Mouse (Mus musculus): ENCODE measurements around the gene Epb41l2. TPM values are rescaled to one million over a fixed set of nuclear protein-coding genes. Genes with fewer than 3 reads are reported as not detected.

Gene Epb41l2
- polyA plus RNA-seq, 1 experiment from 2014 or later = 101 TPM

GRCm38 (mm10) chr10:25499323-25500071 is 139.9 kb downstream of the Epb41l2 start:
- Histone ChIP-seq H3K36me3 (ENCODE audit: inconsistent target) (peaks cover 23% of the 10 kb centered on the region), H3K27ac (no peak overlapping the region), H3K4me3 (ENCODE audit: inconsistent target) (no peak overlapping the region), H3K79me2 (ENCODE audit: inconsistent target) (no peaks in the 10 kb centered on the region)
- WGBS (ENCODE audit: missing documents) = 89% methylated on average over 10 of the region's 10 CpGs

GRCm38 (mm10) chr10:25503250-25503649 is 143.7 kb downstream of the Epb41l2 start:
- peaks cover 40% of the 10 kb centered on the region for H3K36me3 ChIP-seq (ENCODE audit: inconsistent target)
- no peak overlapping the region for H3K4me3 ChIP-seq (ENCODE audit: inconsistent target)
- WGBS (ENCODE audit: missing documents) = 100% methylated on average over 5 of the region's 5 CpGs
- no peak overlapping the region for H3K27ac ChIP-seq
- H3K79me2 ChIP-seq (ENCODE audit: inconsistent target) = no peaks in the 10 kb centered on the region

- WGBS (ENCODE audit: missing documents) = 90% methylated on average over 1 of the region's 1 CpGs
These were observed 154.2 kb downstream of the Epb41l2 start for GRCm38 (mm10) chr10:25513821-25514220.

GRCm38 (mm10) chr10:25519954-25520353 is 160.4 kb downstream of the Epb41l2 start:
- Histone ChIP-seq H3K79me2 (ENCODE audit: inconsistent target) (no peaks in the 10 kb centered on the region), H3K4me3 (ENCODE audit: inconsistent target) (no peak overlapping the region), H3K27ac (no peak overlapping the region), H3K36me3 (ENCODE audit: inconsistent target) (peaks cover 28% of the 10 kb centered on the region; the same call in 1 of the 2 replicates)
- 92% methylated on average over 3 of the region's 3 CpGs for WGBS (ENCODE audit: missing documents)

More at GRCm38 (mm10) chr10:25513821-25514220, 154.2 kb downstream of the Epb41l2 start:
- no peak overlapping the region for H3K4me3 ChIP-seq (ENCODE audit: inconsistent target)
- H3K36me3 ChIP-seq (ENCODE audit: inconsistent target) = peaks cover 33% of the 10 kb centered on the region
- H3K79me2 ChIP-seq (ENCODE audit: inconsistent target) = no peaks in the 10 kb centered on the region
- H3K27ac ChIP-seq = no peak overlapping the region

GRCm38 (mm10) chr10:25520428-25520827 is 160.8 kb downstream of the Epb41l2 start:
- H3K36me3 ChIP-seq (ENCODE audit: inconsistent target) = peaks cover 24% of the 10 kb centered on the region; the same call in 1 of the 2 replicates
- no peak overlapping the region for H3K27ac ChIP-seq
- no peak overlapping the region for H3K4me3 ChIP-seq (ENCODE audit: inconsistent target)
- H3K79me2 ChIP-seq (ENCODE audit: inconsistent target) = no peaks in the 10 kb centered on the region
- WGBS (ENCODE audit: missing documents) = 93% methylated on average over 5 of the region's 5 CpGs

- 95% methylated on average over 8 of the region's 8 CpGs for WGBS (ENCODE audit: missing documents)
- Histone ChIP-seq H3K36me3 (ENCODE audit: inconsistent target) (peaks cover 20% of the 10 kb centered on the region; the same call in 1 of the 2 replicates), H3K4me3 (ENCODE audit: inconsistent target) (no peak overlapping the region), H3K27ac (no peak overlapping the region), H3K79me2 (ENCODE audit: inconsistent target) (no peaks in the 10 kb centered on the region)
These were observed 164.1 kb downstream of the Epb41l2 start for GRCm38 (mm10) chr10:25523727-25524126.

GRCm38 (mm10) chr10:25526156-25526555 is 166.6 kb downstream of the Epb41l2 start:
- 98% methylated on average over 4 of the region's 4 CpGs for WGBS (ENCODE audit: missing documents)
- H3K4me3 ChIP-seq (ENCODE audit: inconsistent target) = no peak overlapping the region
- peaks cover 16% of the 10 kb centered on the region; the same call in 1 of the 2 replicates for H3K36me3 ChIP-seq (ENCODE audit: inconsistent target)
- H3K27ac ChIP-seq = no peak overlapping the region
- H3K79me2 ChIP-seq (ENCODE audit: inconsistent target) = no peaks in the 10 kb centered on the region

- no peak overlapping the region for H3K27ac ChIP-seq
- H3K4me3 ChIP-seq (ENCODE audit: inconsistent target) = no peak overlapping the region
- H3K36me3 ChIP-seq (ENCODE audit: inconsistent target) = peaks cover 16% of the 10 kb centered on the region; the same call in 1 of the 2 replicates
- H3K79me2 ChIP-seq (ENCODE audit: inconsistent target) = no peaks in the 10 kb centered on the region
- WGBS (ENCODE audit: missing documents) = 80% methylated on average over 4 of the region's 4 CpGs
These were observed 167.0 kb downstream of the Epb41l2 start for GRCm38 (mm10) chr10:25526622-25527021.

- H3K79me2 ChIP-seq (ENCODE audit: inconsistent target) = no peaks in the 10 kb centered on the region
- WGBS (ENCODE audit: missing documents) = 69% methylated on average over 3 of the region's 3 CpGs
- no peak overlapping the region for H3K27ac ChIP-seq
- H3K4me3 ChIP-seq (ENCODE audit: inconsistent target) = no peak overlapping the region
- peaks cover 12% of the 10 kb centered on the region; the same call in 1 of the 2 replicates for H3K36me3 ChIP-seq (ENCODE audit: inconsistent target)
These were observed 167.5 kb downstream of the Epb41l2 start for GRCm38 (mm10) chr10:25527126-25527525.

- Histone ChIP-seq H3K79me2 (ENCODE audit: inconsistent target) (no peaks in the 10 kb centered on the region), H3K36me3 (ENCODE audit: inconsistent target) (no peaks in the 10 kb centered on the region), H3K27ac (no peak overlapping the region), H3K4me3 (ENCODE audit: inconsistent target) (no peak overlapping the region)
- WGBS (ENCODE audit: missing documents) = 88% methylated on average over 12 of the region's 13 CpGs
These were observed 171.7 kb downstream of the Epb41l2 start for GRCm38 (mm10) chr10:25531335-25531734.

- Histone ChIP-seq H3K4me3 (ENCODE audit: inconsistent target) (no peak overlapping the region), H3K27ac (no peak overlapping the region), H3K79me2 (ENCODE audit: inconsistent target) (no peaks in the 10 kb centered on the region), H3K36me3 (ENCODE audit: inconsistent target) (no peaks in the 10 kb centered on the region)
- WGBS (ENCODE audit: missing documents) = 24% methylated on average over 2 of the region's 2 CpGs
These were observed 173.5 kb downstream of the Epb41l2 start for GRCm38 (mm10) chr10:25533105-25533504.

GRCm38 (mm10) chr10:25533513-25534246 is 174.1 kb downstream of the Epb41l2 start:
- WGBS (ENCODE audit: missing documents) = 89% methylated on average over 9 of the region's 9 CpGs
- Histone ChIP-seq H3K27ac (no peak overlapping the region), H3K79me2 (ENCODE audit: inconsistent target) (no peaks in the 10 kb centered on the region), H3K4me3 (ENCODE audit: inconsistent target) (no peak overlapping the region), H3K36me3 (ENCODE audit: inconsistent target) (no peaks in the 10 kb centered on the region)

- no peak overlapping the region for H3K27ac ChIP-seq
- 93% methylated on average over 5 of the region's 5 CpGs for WGBS (ENCODE audit: missing documents)
- no peaks in the 10 kb centered on the region for H3K79me2 ChIP-seq (ENCODE audit: inconsistent target)
- no peak overlapping the region for H3K4me3 ChIP-seq (ENCODE audit: inconsistent target)
- H3K36me3 ChIP-seq (ENCODE audit: inconsistent target) = no peaks in the 10 kb centered on the region
These were observed 174.9 kb downstream of the Epb41l2 start for GRCm38 (mm10) chr10:25534467-25534866.

GRCm38 (mm10) chr10:25535891-25536331 is 176.3 kb downstream of the Epb41l2 start, which contains the start of gene Smlr1:
Gene Smlr1, minus strand, starts transcription at chr10:25536267.
- Histone ChIP-seq H3K27ac (no peak within 1 kb of the TSS), H3K4me3 (ENCODE audit: inconsistent target) (no peak within 1 kb of the TSS), H3K36me3 (ENCODE audit: inconsistent target) (no peaks in the 10 kb centered on the region), H3K79me2 (ENCODE audit: inconsistent target) (no peaks in the 10 kb centered on the region)
- WGBS (ENCODE audit: missing documents) = 89% methylated on average over 10 of the region's 10 CpGs

- H3K36me3 ChIP-seq (ENCODE audit: inconsistent target) = no peaks in the 10 kb centered on the region
- no peak overlapping the region for H3K27ac ChIP-seq
- H3K4me3 ChIP-seq (ENCODE audit: inconsistent target) = no peak overlapping the region
- WGBS (ENCODE audit: missing documents) = 86% methylated on average over 5 of the region's 6 CpGs
- H3K79me2 ChIP-seq (ENCODE audit: inconsistent target) = no peaks in the 10 kb centered on the region
These were observed 177.0 kb downstream of the Epb41l2 start for GRCm38 (mm10) chr10:25536621-25537020.

All from macrophage (primary cell).